Mouse (Mus musculus): ENCODE measurements at regions not wholly inside any gene's neighbourhood (a gene's known extent, or its start where the extent isn't known, plus 50 kb on each side); places are given as distances from the start of the nearest gene placed in this dataset.

GRCm38 (mm10) chr3:128127836-128128235 lies 231.7 kb upstream of the Fam241a start:
- 0 out of 2 replicates have a peak, but pooled peaks have one; percentile 17 for ATAC-seq (replicated peaks; ENCODE audit: low FRiP score, low read depth)
- Histone ChIP-seq H3K9ac (ENCODE audit: low read depth, low read length) (no peak overlapping the region), H3K27me3 (ENCODE audit: insufficient read depth, low read length) (no peaks in the 10 kb centered on the region), H3K36me3 (ENCODE audit: insufficient read depth, low read length) (no peaks in the 10 kb centered on the region), H3K27ac (no peak overlapping the region), H3K9me3 (replicated peaks; ENCODE audit: low read length) (no peaks in the 10 kb centered on the region), H3K4me3 (replicated peaks; ENCODE audit: low read depth, low read length) (no peak overlapping the region), H3K4me2 (ENCODE audit: low read length) (no peak overlapping the region), H3K4me1 (replicated peaks; ENCODE audit: insufficient read depth, low read length) (no peaks in the 10 kb centered on the region)
- WGBS: 87% methylated on average over 5 of the region's 5 CpGs
- no peak for DNase-seq (ENCODE audit: low spot score)
- TF ChIP-seq CTCF (IDR thresholded peaks at IDR 0.05; ENCODE audit: low read depth): no peak

GRCm38 (mm10) chr3:128126664-128127063 lies 230.5 kb upstream of the Fam241a start:
- H3K27ac ChIP-seq: no peak overlapping the region
- no peaks in the 10 kb centered on the region for H3K27me3 ChIP-seq (ENCODE audit: insufficient read depth, low read length)
- no peak overlapping the region for H3K4me2 ChIP-seq (ENCODE audit: low read length)
- no peak for TF ChIP-seq CTCF (IDR thresholded peaks at IDR 0.05; ENCODE audit: low read depth)
- H3K4me1 ChIP-seq (replicated peaks; ENCODE audit: insufficient read depth, low read length): no peaks in the 10 kb centered on the region
- ATAC-seq (replicated peaks; ENCODE audit: low FRiP score, low read depth) (no peak), DNase-seq (ENCODE audit: low spot score) (no peak)
- no peak overlapping the region for H3K9ac ChIP-seq (ENCODE audit: low read depth, low read length)
- WGBS: 64% methylated on average over 3 of the region's 3 CpGs
- H3K4me3 ChIP-seq (replicated peaks; ENCODE audit: low read depth, low read length): no peak overlapping the region
- no peaks in the 10 kb centered on the region for H3K9me3 ChIP-seq (replicated peaks; ENCODE audit: low read length)
- H3K36me3 ChIP-seq (ENCODE audit: insufficient read depth, low read length): no peaks in the 10 kb centered on the region

- no peak for ATAC-seq (replicated peaks; ENCODE audit: low FRiP score, low read depth)
- Histone ChIP-seq H3K9ac (ENCODE audit: low read depth, low read length) (no peak overlapping the region), H3K4me2 (ENCODE audit: low read length) (no peak overlapping the region), H3K4me1 (replicated peaks; ENCODE audit: insufficient read depth, low read length) (no peaks in the 10 kb centered on the region), H3K27me3 (ENCODE audit: insufficient read depth, low read length) (no peaks in the 10 kb centered on the region), H3K36me3 (ENCODE audit: insufficient read depth, low read length) (no peaks in the 10 kb centered on the region), H3K27ac (no peak overlapping the region), H3K9me3 (replicated peaks; ENCODE audit: low read length) (no peaks in the 10 kb centered on the region), H3K4me3 (replicated peaks; ENCODE audit: low read depth, low read length) (no peak overlapping the region)
- no peak for TF ChIP-seq CTCF (IDR thresholded peaks at IDR 0.05; ENCODE audit: low read depth)
- no peak for DNase-seq (ENCODE audit: low spot score)
- 69% methylated on average over 6 of the region's 6 CpGs for WGBS
These were observed 226.0 kb upstream of the Fam241a start for GRCm38 (mm10) chr3:128122111-128122510.

GRCm38 (mm10) chr3:128120647-128121440 lies 224.7 kb upstream of the Fam241a start:
- no peaks in the 10 kb centered on the region for H3K4me1 ChIP-seq (replicated peaks; ENCODE audit: insufficient read depth, low read length)
- no peaks in the 10 kb centered on the region for H3K36me3 ChIP-seq (ENCODE audit: insufficient read depth, low read length)
- H3K9me3 ChIP-seq (replicated peaks; ENCODE audit: low read length): no peaks in the 10 kb centered on the region
- H3K4me3 ChIP-seq (replicated peaks; ENCODE audit: low read depth, low read length): no peak overlapping the region
- H3K27ac ChIP-seq: no peak overlapping the region
- no peak for DNase-seq (ENCODE audit: low spot score)
- H3K9ac ChIP-seq (ENCODE audit: low read depth, low read length): no peak overlapping the region
- no peak for TF ChIP-seq CTCF (IDR thresholded peaks at IDR 0.05; ENCODE audit: low read depth)
- no peak overlapping the region for H3K4me2 ChIP-seq (ENCODE audit: low read length)
- H3K27me3 ChIP-seq (ENCODE audit: insufficient read depth, low read length): no peaks in the 10 kb centered on the region
- ATAC-seq (replicated peaks; ENCODE audit: low FRiP score, low read depth): no peak
- WGBS: 88% methylated on average over 6 of the region's 6 CpGs

- Histone ChIP-seq H3K9me3 (replicated peaks; ENCODE audit: low read length) (no peaks in the 10 kb centered on the region), H3K27ac (no peak overlapping the region)
- WGBS: 76% methylated on average over 3 of the region's 3 CpGs
These were observed 217.1 kb upstream of the Fam241a start for GRCm38 (mm10) chr3:128113209-128113608.

GRCm38 (mm10) chr3:128110406-128110805 lies 214.3 kb upstream of the Fam241a start:
- 36% methylated on average over 2 of the region's 2 CpGs for WGBS
- H3K9ac ChIP-seq (ENCODE audit: low read depth, low read length): no peak overlapping the region
- H3K4me1 ChIP-seq (replicated peaks; ENCODE audit: insufficient read depth, low read length): no peaks in the 10 kb centered on the region
- H3K4me3 ChIP-seq (replicated peaks; ENCODE audit: low read depth, low read length): no peak overlapping the region
- H3K9me3 ChIP-seq (replicated peaks; ENCODE audit: low read length): no peaks in the 10 kb centered on the region
- H3K27ac ChIP-seq: no peak overlapping the region
- DNase-seq (ENCODE audit: low spot score) (peak; percentile 3), ATAC-seq (replicated peaks; ENCODE audit: low FRiP score, low read depth) (peak; percentile 59)
- no peak for TF ChIP-seq CTCF (IDR thresholded peaks at IDR 0.05; ENCODE audit: low read depth)
- no peaks in the 10 kb centered on the region for H3K27me3 ChIP-seq (ENCODE audit: insufficient read depth, low read length)
- H3K36me3 ChIP-seq (ENCODE audit: insufficient read depth, low read length): no peaks in the 10 kb centered on the region
- no peak overlapping the region for H3K4me2 ChIP-seq (ENCODE audit: low read length)

More at GRCm38 (mm10) chr3:128113209-128113608, 217.1 kb upstream of the Fam241a start:
- no peak for DNase-seq (ENCODE audit: low spot score)
- H3K36me3 ChIP-seq (ENCODE audit: insufficient read depth, low read length): no peaks in the 10 kb centered on the region
- H3K4me1 ChIP-seq (replicated peaks; ENCODE audit: insufficient read depth, low read length): no peaks in the 10 kb centered on the region
- no peak for ATAC-seq (replicated peaks; ENCODE audit: low FRiP score, low read depth)
- no peak overlapping the region for H3K9ac ChIP-seq (ENCODE audit: low read depth, low read length)
- no peak overlapping the region for H3K4me2 ChIP-seq (ENCODE audit: low read length)
- H3K4me3 ChIP-seq (replicated peaks; ENCODE audit: low read depth, low read length): no peak overlapping the region
- no peak for TF ChIP-seq CTCF (IDR thresholded peaks at IDR 0.05; ENCODE audit: low read depth)
- no peaks in the 10 kb centered on the region for H3K27me3 ChIP-seq (ENCODE audit: insufficient read depth, low read length)
